Mouse (Mus musculus): ENCODE measurements around the gene Tarsl2. TPM values are rescaled to one million over a fixed set of nuclear protein-coding genes. Genes with fewer than 3 reads are reported as not detected.

Tarsl2 gene
- total RNA-seq, 2 experiments from 2014 or later, result 52.7 to 53.6 TPM

DNA sequence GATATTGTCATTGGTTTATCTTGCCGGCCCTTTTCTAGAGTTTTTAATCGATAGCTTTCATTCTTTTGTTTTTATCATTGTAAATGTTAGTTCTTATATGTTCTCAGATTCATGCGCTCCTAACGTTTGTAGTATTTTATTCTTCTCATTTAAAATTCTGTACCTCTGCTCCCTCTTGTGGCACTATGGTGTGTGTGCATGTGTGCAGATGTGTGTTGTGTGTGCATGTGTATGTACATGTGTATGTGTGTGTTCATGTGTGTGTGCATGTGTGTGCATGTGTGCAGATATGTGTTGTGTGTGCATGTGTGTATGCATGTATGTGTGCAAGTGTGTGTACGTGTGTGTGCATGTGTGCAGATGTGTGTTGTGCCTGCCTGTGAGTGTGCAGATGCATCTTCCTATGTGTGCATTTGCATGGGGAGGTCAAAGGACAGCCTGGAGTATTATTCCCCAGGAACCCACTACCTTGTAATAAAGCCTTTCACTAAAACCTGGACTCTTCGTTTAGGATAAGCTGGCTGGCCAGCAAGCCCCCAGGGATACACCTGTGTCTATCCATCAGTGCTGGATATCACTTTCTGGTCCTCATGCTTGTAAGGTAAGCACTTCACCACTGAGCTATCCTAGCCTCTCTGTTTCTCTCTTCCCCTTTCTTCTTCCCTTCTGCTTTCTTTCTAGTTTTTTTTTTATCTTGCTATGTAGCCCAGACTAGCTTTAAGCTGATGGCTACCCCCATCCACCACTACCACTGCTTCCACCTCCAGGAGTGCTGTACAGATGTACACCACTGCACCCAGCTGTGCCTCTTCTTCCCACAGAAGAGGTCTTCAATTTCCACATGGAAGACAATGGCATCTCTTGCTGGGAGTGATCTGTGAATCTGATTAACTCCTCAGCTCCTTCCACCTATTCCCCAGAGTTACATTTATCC, 2.1 kb upstream of the Tarsl2 start:
- no peak for DNase-seq (ENCODE audit: extremely low spot score in 1 of 2, low spot score in 2 of 2)
- intact Hi-C loops (cut with DNase I), result loop anchor here (10.0 kb wide), 1 partner anchor 488 kb away; the partner anchor contains the start of gene Fam189a1

DNA sequence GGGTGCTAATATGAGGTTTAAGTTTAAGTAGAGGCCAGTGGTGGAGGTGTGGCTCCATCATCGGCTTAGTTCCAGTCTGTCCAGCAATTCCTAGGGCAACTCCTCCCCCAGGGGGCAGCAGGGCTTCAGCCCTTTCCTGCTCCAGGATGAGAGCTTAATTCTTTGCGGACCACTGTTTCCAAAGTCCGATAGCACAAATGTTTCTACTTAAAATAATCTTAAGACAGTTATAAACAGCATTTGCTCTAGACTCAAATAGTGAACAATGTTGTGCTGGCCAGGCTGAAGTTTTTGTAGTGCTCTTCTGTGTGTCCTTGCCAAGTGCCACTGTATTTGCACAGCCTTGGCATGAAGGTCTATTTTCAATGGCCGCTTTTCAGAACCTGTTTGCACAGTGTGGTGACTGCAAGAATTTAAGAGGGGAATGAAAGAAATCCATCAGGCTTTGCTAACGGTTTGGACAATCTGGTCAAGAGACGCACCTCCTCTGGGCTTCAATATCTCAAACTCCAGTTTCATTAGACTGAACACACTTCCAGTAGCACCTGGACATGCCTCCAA, 757 bp upstream of the Tarsl2 start:
- DNase-seq (ENCODE audit: extremely low spot score in 1 of 2, low spot score in 2 of 2), result no peak
- intact Hi-C loops (cut with DNase I), result loop anchor here (10.0 kb wide), 1 partner anchor 489 kb away; the partner anchor contains the start of gene Fam189a1

DNA sequence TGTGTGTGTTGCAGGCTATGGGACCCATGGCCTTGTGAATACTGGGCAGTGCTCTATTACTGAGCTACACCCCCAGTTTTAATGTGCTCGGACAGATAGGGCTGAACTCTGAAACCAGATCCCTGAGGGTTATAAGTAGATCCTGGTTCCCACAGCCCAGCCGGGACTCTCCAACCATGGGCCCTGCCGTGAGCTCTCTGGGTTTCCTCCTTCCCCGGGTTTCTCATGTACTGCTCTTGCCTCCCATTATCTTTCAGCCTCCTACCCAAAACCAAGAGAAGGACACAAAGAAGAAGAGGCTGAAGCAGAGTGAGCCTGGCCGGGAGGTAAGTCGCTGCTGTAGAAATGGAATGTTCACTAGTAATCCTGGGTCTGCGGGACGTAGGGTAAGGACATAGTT, 1.3 kb downstream of the Tarsl2 start:
- intact Hi-C loops (cut with DNase I), result loop anchor here (10.0 kb wide), 1 partner anchor 491 kb away; the partner anchor contains the start of gene Fam189a1
- DNase-seq (ENCODE audit: extremely low spot score in 1 of 2, low spot score in 2 of 2), result no peak

DNA sequence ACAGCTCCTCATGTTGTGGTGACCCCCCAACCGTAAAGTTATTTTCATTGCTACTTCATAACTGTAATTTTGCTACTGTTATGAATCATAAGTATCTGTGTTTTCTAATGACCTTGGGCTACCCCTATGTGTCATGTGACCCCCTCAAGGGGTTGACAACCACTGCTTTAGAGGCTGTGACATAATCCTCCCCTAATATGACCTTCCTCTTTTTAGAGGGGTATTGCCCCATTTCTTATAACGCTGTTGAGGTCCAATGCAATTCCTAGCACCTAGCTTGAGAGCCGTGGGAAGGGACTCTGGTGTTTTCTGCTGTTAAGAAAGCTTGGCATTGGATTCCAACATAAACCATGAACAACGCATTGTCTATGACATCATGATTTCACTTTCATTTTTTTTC, 6.0 kb downstream of the Tarsl2 start:
- intact Hi-C loops (cut with DNase I), result no loop called here
- no peak for DNase-seq (ENCODE audit: extremely low spot score in 1 of 2, low spot score in 2 of 2)

DNA sequence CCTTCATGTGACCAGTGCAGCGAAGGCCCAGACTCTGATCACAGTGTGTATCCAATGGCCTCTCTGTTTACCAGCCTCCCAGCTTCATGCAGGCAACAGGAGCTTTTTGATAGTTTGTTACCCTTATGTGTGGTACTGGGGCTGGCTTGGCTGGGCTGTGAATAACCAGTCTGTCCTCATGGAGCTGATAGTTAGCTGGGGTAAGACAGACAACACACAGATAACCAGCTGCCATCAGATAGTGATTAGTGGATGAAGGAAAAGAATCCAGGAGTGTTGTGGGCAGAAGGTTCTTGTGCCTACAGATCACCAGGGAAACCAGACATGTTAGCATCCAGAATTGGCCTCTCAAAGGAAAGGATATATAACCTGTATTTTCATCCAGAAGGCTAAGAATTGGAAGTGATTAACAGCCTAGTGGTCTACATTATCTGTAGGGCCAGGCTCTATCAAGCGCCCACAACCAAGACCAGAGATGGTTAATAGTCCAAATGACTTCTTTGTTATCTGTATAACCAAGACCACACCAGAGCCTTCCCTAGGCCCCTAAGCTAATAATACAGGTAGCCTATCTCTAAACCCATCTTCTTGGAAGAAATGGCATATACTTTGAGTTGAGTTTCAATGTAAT, 12.9 kb downstream of the Tarsl2 start:
- intact Hi-C loops (cut with DNase I), result no loop called here
- DNase-seq (ENCODE audit: extremely low spot score in 1 of 2, low spot score in 2 of 2), result no peak

DNA sequence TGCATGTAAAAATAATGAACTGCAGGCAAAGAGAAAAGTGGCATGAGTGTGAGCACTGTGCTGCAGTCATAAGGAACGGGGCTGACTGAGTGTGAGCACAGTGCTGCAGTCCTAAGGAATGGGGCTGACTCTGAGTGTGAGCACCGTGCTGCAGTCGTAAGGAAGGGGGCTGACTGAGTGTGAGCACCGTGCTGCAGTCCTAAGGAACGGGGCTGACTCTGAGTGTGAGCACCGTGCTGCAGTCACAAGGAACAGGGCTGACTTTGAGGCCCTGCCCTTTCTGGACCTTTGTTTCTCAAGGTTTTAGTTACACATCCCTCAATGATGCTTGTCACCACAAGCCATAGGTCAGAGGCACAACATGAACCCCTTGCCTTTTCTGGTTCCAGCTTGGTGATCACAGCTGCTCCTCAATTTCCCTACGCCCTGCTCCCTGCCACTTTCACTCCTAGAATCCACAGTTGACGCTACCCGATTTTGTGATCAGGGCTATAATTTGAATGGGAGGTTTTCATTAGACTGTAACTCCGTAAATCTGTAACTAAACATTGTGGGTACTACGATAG, 18.6 kb downstream of the Tarsl2 start:
- no peak for DNase-seq (ENCODE audit: extremely low spot score in 1 of 2, low spot score in 2 of 2)
- intact Hi-C loops (cut with DNase I), result no loop called here

DNA sequence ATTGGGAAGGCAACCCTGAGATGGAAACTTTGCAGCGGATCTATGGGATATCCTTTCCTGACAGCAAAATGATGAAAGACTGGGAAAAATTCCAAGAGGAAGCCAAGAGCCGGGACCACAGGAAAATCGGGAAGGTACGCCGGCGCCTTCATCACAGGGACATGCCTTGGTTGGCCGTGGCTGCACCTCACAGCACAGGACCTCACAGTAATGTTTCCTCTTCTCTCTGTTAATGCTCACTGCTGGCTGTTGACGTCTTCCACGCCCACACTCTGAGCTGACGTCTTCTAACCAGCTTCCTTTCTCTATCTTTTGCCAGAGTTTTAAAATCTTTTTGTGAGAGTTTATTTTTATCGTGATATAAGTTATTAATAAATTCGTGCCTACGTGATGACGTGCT, 19.2 kb downstream of the Tarsl2 start:
- no peak for DNase-seq (ENCODE audit: extremely low spot score in 1 of 2, low spot score in 2 of 2)
- intact Hi-C loops (cut with DNase I), result no loop called here

DNA sequence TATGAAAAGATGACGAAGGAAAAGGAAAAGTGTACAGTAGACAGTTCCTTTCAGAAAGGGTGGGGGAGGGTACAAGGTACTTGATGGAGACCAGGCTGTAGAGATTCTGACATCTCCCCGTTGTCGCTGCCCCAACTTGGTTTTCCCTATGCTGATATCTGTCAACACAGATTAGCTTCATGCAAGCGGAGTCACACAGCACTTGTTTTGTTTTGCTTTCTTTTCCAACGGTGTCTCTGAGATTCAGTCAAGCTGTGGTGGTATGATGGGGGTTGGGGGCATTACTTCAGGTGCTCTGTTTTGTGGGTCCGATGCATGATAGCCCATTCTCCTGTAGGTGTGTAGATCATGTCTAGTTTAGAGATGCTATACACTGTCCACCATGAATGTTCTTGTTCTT, 22.8 kb downstream of the Tarsl2 start:
- intact Hi-C loops (cut with DNase I), result no loop called here

DNA sequence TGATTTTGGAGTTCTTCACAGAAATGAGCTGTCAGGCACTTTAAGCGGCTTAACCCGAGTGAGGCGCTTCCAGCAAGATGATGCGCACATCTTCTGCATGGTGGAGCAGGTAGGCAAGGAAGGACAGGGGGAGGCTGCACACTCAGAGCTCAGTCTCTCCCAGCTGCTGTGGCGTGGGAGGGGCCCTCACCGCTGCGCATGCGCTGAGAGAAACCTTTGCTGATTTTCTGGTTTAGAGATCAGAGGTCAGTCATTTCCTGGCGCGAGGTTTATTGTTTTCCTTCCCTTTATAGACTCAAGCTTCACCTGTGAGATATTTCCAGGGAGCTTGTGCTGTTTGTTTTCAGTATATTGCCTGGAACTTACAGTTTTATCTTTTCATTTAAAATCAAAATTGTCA, 33.4 kb downstream of the Tarsl2 start:
- no peak for DNase-seq (ENCODE audit: extremely low spot score in 1 of 2, low spot score in 2 of 2)
- intact Hi-C loops (cut with DNase I), result no loop called here

More for the DNA sequence above, 22.8 kb downstream of the Tarsl2 start:
- no peak for DNase-seq (ENCODE audit: extremely low spot score in 1 of 2, low spot score in 2 of 2)

DNA sequence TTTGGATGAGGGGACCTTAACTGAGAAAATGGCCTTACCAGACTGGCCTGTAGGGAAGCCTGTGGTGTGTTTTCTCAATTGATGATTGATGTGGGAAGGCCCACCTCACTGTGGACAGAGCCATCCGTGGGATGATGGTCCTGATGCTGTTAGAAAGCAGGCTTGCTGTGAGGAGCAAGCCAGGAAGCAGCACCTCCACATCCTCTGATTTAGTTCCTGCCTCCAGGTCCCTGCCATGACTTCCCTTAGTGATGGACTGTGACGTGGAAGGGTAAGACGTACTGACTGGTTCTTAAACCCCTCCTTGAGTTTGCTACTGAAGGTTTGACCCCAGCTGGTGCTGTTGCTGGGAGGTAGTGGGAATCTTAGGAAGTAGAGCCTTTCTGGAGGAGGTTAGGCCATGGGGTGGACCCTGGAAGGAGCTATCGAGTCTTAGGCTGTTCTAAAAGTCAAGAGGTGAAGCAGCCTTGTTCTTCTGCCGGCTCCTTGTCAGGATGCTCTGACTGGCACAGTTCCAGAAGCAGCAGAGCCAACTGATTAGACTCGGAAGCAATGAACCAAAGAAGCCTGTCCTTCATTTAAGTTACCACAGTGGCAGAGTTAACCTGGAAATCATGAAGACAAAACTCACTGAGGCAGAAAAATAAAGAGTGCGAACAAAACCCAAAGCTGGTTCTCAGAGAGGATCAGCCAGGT, 34.4 kb downstream of the Tarsl2 start:
- intact Hi-C loops (cut with DNase I), result no loop called here
- DNase-seq (ENCODE audit: extremely low spot score in 1 of 2, low spot score in 2 of 2), result no peak

DNA sequence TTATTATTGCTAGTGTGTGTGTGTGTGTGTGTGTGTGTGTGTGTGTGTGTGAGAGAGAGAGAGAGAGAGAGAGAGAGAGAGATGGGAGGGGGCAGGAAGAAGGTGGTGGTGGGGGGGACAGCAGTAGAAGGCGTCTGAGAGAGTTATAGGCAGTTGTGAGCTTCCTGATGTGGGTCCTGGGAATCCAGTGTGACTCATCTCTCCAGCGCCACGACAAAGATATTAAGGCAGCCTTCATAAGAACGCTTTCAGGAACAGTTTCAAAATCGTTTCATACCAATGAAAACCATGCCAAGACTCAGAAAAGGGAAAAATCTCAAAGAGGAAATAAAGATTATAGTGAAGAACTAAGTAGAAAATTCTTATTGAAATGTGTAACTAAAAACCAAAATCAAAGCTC, 36.5 kb downstream of the Tarsl2 start:
- DNase-seq (ENCODE audit: extremely low spot score in 1 of 2, low spot score in 2 of 2), result no peak
- intact Hi-C loops (cut with DNase I), result no loop called here

DNA sequence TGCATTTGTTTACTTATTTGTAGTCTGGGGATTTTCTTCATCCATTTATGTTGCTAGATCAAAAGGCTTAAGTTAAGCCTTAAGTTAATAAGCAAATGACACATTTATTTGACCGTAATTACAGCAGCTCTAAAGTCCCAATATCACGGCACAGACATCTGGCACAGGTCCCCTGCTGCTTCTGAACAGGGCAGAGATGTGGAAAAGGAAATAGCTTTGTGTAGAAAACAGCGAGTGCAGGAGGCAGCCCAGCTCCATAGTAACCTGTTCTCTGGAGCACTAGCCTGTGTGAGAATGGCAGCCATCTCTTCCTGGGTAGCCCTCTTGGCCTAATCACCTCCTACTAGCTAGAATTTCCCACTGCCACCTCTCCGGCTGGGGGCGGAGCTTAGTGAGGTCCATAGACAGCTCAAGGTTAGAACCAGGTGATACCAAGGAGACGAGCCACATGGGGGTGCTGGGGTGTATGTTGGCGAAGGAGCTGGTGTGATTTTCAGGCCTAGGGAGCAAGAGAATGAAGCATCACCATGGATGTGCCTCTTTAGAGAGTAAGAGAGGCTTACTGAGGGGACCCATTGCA, 39.6 kb downstream of the Tarsl2 start:
- intact Hi-C loops (cut with DNase I), result no loop called here

DNA sequence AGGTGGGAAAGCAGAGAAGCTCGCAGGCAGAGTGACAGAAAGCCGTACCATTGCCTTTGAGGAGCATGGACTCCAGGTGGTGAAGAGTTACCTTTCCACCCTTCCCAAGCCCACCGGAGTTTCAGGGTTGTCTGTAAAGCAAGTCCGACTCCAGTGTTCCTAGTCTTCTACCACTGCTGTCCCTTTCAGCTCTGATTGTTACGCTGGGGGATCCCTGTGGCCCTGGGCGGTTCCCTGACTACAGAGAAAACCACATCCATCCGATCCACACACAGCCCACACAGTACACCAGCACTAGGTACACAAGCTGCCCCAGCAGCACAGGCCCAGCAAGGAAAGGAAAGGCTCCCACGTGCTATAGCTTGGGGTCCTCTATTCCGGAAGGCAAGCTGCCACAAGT, 42.0 kb downstream of the Tarsl2 start:
- intact Hi-C loops (cut with DNase I), result no loop called here
- DNase-seq (ENCODE audit: extremely low spot score in 1 of 2, low spot score in 2 of 2), result no peak

More for the DNA sequence above, 39.6 kb downstream of the Tarsl2 start:
- no peak for DNase-seq (ENCODE audit: extremely low spot score in 1 of 2, low spot score in 2 of 2)

DNA sequence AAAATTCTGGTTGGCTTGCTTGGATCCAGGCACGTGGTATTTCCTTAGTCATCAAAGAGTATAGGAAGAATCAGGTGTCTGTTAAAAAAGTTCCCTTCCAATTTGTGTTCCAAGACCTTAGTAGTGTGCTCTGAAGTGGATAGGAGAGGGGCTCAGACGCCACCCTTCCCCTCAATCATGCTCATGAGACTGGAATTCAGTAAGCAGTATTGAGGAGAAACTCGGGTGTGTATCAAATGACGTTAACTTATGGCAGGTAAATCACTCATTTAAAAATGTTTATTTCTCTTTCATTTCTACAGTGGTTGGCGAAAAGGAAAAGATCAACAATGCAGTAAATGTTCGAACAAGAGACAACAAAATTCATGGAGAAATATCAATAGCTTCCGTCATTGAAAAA, 46.2 kb downstream of the Tarsl2 start, which contains the start of gene Tm2d3:
Gene Tm2d3 (plus strand): TSS at position 301 of the 400 bp plus-strand sequence.
- DNase-seq (ENCODE audit: extremely low spot score in 1 of 2, low spot score in 2 of 2), result no peak
- intact Hi-C loops (cut with DNase I), result loop anchor here (5.0 kb wide), 1 partner anchor 371 kb away; no protein-coding TSS in a partner anchor

DNA sequence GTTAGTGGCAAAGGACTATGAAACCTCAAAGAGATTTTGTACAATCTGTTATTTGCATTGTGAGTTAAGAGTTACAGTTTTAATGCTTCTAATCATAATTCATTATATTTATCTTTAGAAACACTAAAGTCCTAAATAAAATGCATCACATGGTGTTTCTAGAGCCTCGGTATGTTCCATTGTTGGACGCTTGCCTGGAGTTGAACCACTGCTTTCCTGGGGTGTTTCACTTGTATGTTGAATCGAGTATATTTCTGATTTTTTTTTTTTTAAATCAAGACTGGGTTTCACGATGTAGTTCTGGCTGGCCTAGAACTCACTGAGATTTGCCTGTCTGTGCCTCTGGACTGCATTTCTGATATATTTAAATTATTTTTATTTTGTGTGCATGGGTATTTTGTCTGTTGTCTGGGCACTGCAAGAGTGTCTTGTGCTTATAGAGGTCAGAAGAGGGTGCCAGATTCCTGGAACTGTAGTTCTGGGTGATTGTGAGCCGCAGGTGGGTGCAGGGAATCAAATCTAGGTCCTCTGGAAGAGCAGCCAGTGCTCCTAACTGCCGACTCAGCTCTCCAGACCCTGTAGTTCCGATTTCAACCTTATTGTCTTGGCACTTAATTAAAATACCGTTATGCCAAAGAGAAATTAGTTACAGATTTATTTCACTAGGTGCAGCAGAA, 47.4 kb downstream of the Tarsl2 start:
- DNase-seq (ENCODE audit: extremely low spot score in 1 of 2, low spot score in 2 of 2), result no peak
- intact Hi-C loops (cut with DNase I), result loop anchor here (5.0 kb wide), 1 partner anchor 370 kb away; no protein-coding TSS in a partner anchor

DNA sequence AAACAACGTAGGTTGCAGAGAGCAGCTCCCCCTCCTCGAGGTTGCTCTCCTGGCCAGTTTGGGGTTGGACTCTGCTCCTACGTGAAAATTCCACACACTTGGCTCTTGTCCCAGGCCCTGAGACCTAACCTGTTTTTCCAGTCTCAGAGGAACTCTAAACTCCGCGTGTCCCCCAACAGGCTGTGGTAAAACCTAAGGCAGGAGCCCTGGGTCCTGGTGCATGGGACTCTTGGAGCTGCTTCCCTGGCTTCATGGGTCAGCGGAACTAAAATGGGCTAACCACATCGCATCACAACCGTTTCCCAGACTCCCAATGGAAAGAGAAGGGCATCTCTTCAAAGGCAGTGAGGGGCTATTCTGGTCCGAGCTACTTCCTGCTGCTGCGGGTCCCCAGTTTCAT, 48.2 kb downstream of the Tarsl2 start:
- peak in 1 of 2 experiments; percentile 41 for DNase-seq (ENCODE audit: extremely low spot score in 1 of 2, low spot score in 2 of 2)
- intact Hi-C loops (cut with DNase I), result loop anchor here (5.0 kb wide), 1 partner anchor 369 kb away; no protein-coding TSS in a partner anchor

DNA sequence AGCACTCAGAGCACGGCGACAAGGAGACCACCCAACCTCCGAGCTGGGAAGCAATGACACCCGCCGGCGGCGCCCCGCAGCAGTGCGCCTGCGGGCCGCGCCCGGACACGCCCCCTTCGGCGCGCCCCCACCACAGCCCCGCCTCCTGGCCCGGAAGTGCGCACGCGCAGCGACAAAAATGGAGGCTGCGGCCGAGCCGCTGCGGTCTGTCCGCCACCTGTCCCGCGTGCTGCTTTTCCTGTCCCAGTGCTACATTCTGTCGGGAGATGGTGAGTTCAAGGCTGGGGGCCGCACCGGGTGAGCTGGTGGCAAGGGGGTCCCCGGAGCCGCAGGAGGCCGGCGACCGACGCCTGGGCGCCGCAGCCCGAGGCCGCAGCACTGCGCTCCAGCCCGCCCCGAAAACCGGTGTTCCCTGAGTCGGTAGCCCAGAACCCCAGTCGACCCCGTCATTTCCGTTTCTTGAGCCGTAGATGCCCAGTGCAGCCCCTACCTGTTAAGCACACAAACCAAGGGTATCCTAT, 48.7 kb downstream of the Tarsl2 start:
- DNase-seq (ENCODE audit: extremely low spot score in 1 of 2, low spot score in 2 of 2), result peak; percentile 76 to 92
- intact Hi-C loops (cut with DNase I), result loop anchor here (5.0 kb wide), 1 partner anchor 369 kb away; no protein-coding TSS in a partner anchor
